Mouse (Mus musculus) myocyte (in vitro differentiated cells): Measurements from ENCODE around the gene Elk3. TPM values are rescaled to one million over a fixed set of nuclear protein-coding genes. Genes with fewer than 3 reads are reported as not detected.

Source experiments
- H3K27me3 ChIP-seq: one replicate; pipeline ENCODE4 v1.6.1; 2011; ENCODE audit not compliant: control insufficient read depth, insufficient read depth, insufficient read length
- H3K36me3 ChIP-seq: one replicate; pipeline ENCODE4 v1.6.1; 2011; ENCODE audit not compliant: control insufficient read depth, insufficient read depth
- H3K4me2 ChIP-seq: one replicate; pipeline ENCODE4 v1.6.1; 2011; ENCODE audit warnings: low read depth, control low read depth
- H3K4me3 ChIP-seq: one replicate; pipeline ENCODE4 v1.5.1; 2011; ENCODE audit warnings: mild to moderate bottlenecking, control low read depth, moderate library complexity
- H3K79me2 ChIP-seq: one replicate; pipeline ENCODE4 v1.6.1; 2011; ENCODE audit not compliant: control insufficient read depth, insufficient read depth
- H3ac ChIP-seq: one replicate; pipeline ENCODE4 v1.6.1; 2011; ENCODE audit not compliant: control insufficient read depth, insufficient read length
- CEBPB ChIP-seq: IDR thresholded peaks from 2 replicates; pipeline ENCODE4 v1.6.1; 2011; ENCODE audit warnings: mild to moderate bottlenecking, moderate library complexity; ENCODE audit not compliant: poor library complexity, insufficient read depth, severe bottlenecking
- E2F4 ChIP-seq: IDR thresholded peaks from one replicate; pipeline ENCODE4 v1.6.1; 2011; ENCODE audit warnings: mild to moderate bottlenecking, control low read depth, moderate library complexity; ENCODE audit not compliant: insufficient read depth
- MAX ChIP-seq: IDR thresholded peaks from one replicate; pipeline ENCODE4 v1.6.1; 2011; ENCODE audit warnings: low read depth, mild to moderate bottlenecking, control low read depth
- MYOD1 ChIP-seq, 3 experiments: IDR thresholded peaks; one replicate each; pipeline ENCODE4 v1.6.1; 2011; ENCODE audit warnings: control low read depth in 2 of 3, low read depth in 2 of 3, mild to moderate bottlenecking in 2 of 3, moderate library complexity in 1 of 3; ENCODE audit not compliant: insufficient read length in 2 of 3, control insufficient read depth in 1 of 3
- MYOG ChIP-seq, 3 experiments: IDR thresholded peaks; one replicate each; pipeline ENCODE4 v1.6.1; 2011; ENCODE audit warnings: control low read depth in 2 of 3, low read depth in 2 of 3, mild to moderate bottlenecking in 2 of 3; ENCODE audit not compliant: insufficient read length in 2 of 3, control insufficient read depth in 1 of 3, insufficient read depth in 1 of 3
- POLR2A ChIP-seq: IDR thresholded peaks from one replicate; pipeline ENCODE4 v1.6.1; 2011; ENCODE audit warnings: low read depth, mild to moderate bottlenecking, control low read depth, moderate library complexity; ENCODE audit not compliant: insufficient read length
- POLR2AphosphoS2 ChIP-seq: IDR thresholded peaks from one replicate; pipeline ENCODE4 v1.6.1; 2011; ENCODE audit warnings: low read depth, control low read depth; ENCODE audit not compliant: insufficient read length
- REST ChIP-seq: IDR thresholded peaks from one replicate; pipeline ENCODE4 v1.6.1; 2011; ENCODE audit warnings: mild to moderate bottlenecking, control low read depth, moderate library complexity; ENCODE audit not compliant: insufficient read depth, insufficient read length
- SRF ChIP-seq: IDR thresholded peaks from one replicate; pipeline ENCODE4 v1.6.1; 2011; ENCODE audit warnings: low read depth; ENCODE audit not compliant: control insufficient read depth, insufficient read length
- TCF12 ChIP-seq: IDR thresholded peaks from one replicate; pipeline ENCODE4 v1.6.1; 2011; ENCODE audit warnings: mild to moderate bottlenecking, control low read depth; ENCODE audit not compliant: poor library complexity, insufficient read depth, severe bottlenecking
- TCF3 ChIP-seq: IDR thresholded peaks from one replicate; pipeline ENCODE4 v1.6.1; 2011; ENCODE audit warnings: low read depth, control low read depth; ENCODE audit not compliant: insufficient read length
- USF1 ChIP-seq: IDR thresholded peaks from one replicate; pipeline ENCODE4 v1.6.1; 2011; ENCODE audit warnings: low read depth, mild to moderate bottlenecking, control low read depth, moderate library complexity
- polyA plus RNA-seq: library from polyadenylated mRNA; unstranded; fragments of >200 nt; fragmentation: generic; extraction: Trizol; gene quantifications from one replicate; pipeline ENCODE4 v1.2.1, GENCODE M21; 2012; ENCODE audit warnings: missing spikeins

Elk3 gene
- polyA plus RNA-seq, 1 experiment = 28.4 TPM

DNA sequence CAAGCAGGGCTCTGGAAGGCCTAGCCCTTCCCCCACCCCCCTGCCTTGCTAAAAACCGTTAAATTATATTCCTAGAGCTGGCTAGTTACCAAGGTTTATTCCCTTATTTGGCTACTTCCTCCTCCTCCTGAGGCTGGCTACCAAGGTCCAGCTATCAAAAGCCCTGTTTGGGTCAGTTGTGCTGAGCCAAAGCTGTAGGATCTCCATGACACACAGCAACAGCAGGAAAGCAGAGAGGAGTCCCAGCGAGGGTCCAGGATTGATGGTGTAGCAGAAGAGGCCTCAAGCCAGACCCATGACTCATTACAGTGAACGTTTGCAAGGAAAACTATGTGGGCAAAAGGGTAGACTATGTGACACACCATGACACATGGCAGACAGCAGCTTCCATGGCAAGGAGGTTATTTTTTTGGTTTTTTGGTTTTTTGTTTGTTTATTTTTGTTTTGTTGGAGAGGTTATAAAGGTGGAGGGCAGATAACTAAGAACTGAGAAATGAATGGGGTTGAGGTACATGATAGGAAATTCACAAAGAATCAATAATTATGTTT lies 21.4 kb upstream of the Elk3 start:
- no peak overlapping the region for H3ac ChIP-seq
- no peak for TF ChIP-seq TCF12
- peak; percentile 92 for TF ChIP-seq SRF

DNA sequence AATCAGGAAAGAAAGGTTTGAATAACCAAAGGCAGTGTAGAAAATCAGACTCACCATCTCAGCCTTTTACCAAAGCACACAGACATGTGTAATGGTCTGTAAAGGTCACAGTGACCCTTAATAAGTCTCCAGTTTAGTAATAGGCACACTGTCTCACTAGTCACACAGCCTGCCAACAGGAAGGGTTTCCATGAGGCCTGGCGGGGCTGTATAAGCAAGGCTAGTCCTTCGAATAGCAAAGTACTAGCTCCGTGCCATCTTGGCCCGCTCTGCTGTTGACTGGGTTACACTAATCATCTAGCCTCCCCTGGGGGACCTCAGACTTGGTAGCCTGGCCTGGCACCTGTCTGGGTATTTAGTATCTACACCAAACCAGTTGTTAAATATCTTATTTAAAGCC lies 20.6 kb upstream of the Elk3 start:
- no peaks in the 10 kb centered on the region for H3K79me2 ChIP-seq
- H3K27me3 ChIP-seq = no peaks in the 10 kb centered on the region
- TF ChIP-seq POLR2AphosphoS2 (no peak), TCF3 (no peak), MYOG (IDR thresholded peaks at IDR 0.05; ENCODE audit: control insufficient read depth in 1 of 3, insufficient read depth in 1 of 3, insufficient read length in 2 of 3, low read depth in 2 of 3) (no peak), CEBPB (no peak), REST (no peak), SRF (no peak)
- H3K4me3 ChIP-seq = no peak overlapping the region
- no peaks in the 10 kb centered on the region for H3K36me3 ChIP-seq
- H3K4me2 ChIP-seq = no peak overlapping the region
- H3ac ChIP-seq = no peak overlapping the region

More for the DNA sequence above, 21.4 kb upstream of the Elk3 start:
- peak overlapping the region; percentile 19 for H3K4me2 ChIP-seq
- H3K36me3 ChIP-seq = no peaks in the 10 kb centered on the region
- no peak overlapping the region for H3K4me3 ChIP-seq
- H3K27me3 ChIP-seq = no peaks in the 10 kb centered on the region
- no peaks in the 10 kb centered on the region for H3K79me2 ChIP-seq

DNA sequence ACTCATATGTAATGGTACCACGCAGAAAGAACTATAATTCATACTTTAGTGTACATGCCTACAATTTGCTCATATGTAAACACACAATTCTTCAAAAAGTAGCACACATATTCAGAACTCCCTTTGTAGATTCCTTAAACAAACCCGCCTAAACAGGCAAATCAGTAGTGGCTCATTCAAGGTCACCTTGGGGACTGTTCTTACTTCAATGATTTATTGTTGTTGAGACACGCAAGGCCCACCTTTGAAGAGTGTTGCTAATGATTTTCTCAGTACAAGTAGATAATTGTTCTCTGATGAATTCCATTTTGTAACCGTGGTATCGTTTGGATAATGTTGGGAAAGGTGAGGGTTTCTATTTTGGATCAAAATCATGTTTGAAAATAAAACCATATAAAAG lies 17.4 kb upstream of the Elk3 start:
- H3K79me2 ChIP-seq = no peaks in the 10 kb centered on the region
- no peaks in the 10 kb centered on the region for H3K27me3 ChIP-seq
- H3K36me3 ChIP-seq = no peaks in the 10 kb centered on the region
- H3K4me3 ChIP-seq = no peak overlapping the region
- no peak overlapping the region for H3K4me2 ChIP-seq
- H3ac ChIP-seq = no peak overlapping the region
- TF ChIP-seq MAX (no peak), POLR2A (no peak), SRF (no peak), REST (no peak)

DNA sequence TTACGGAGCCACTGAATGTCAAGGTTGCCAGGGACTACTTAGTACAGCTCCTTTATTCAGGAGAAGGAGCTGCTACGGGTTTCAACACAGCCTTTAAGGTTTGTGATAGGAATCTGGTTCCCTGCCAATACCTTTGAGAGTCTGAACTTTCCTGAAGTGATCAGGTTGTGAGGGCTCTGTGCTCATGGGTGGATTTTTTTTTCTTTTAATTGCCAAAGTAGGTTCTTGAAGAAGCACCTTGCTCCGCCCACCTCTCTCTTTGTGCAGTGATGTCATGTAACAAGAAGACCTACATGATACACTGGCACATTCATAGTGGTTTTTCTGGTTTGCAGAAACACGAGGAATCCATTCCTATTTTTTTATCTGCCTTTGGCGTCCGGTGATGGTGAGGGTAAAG lies 16.3 kb upstream of the Elk3 start:
- Histone ChIP-seq H3ac (no peak overlapping the region), H3K36me3 (no peaks in the 10 kb centered on the region), H3K4me2 (no peak overlapping the region), H3K79me2 (no peaks in the 10 kb centered on the region), H3K27me3 (no peaks in the 10 kb centered on the region), H3K4me3 (no peak overlapping the region)
- TF ChIP-seq MYOD1 (IDR thresholded peaks at IDR 0.05; ENCODE audit: control insufficient read depth in 1 of 3, insufficient read length in 2 of 3, low read depth in 2 of 3) (no peak), SRF (no peak)

DNA sequence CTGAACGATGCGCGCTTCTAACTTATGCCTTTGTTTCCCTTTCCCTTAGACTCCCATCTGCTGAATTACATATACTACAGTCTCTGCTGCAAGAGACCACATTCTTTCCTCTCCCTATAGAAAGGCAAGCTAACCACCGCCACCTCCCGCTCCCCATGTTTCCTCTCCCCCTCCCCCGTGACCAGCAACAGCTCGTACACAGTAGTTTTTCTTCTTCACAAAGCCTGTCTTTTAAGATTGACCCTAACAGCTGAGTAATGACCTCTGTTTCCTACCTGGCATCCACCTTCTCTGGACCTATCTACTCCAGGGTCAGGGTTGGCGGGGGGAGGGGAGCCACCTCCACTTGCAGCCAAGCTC lies 15.8 kb upstream of the Elk3 start:
- TF ChIP-seq REST = no peak
- TF ChIP-seq USF1 = no peak
- no peak for TF ChIP-seq TCF12
- TF ChIP-seq E2F4 = no peak
- no peak for TF ChIP-seq POLR2AphosphoS2
- TF ChIP-seq CEBPB = no peak
- no peak for TF ChIP-seq SRF
- no peak for TF ChIP-seq TCF3
- no peak for TF ChIP-seq MYOG (IDR thresholded peaks at IDR 0.05; ENCODE audit: control insufficient read depth in 1 of 3, insufficient read depth in 1 of 3, insufficient read length in 2 of 3, low read depth in 2 of 3)
- no peak for TF ChIP-seq MAX
- TF ChIP-seq POLR2A = no peak
- Histone ChIP-seq H3ac (no peak overlapping the region), H3K4me2 (no peak overlapping the region), H3K27me3 (no peaks in the 10 kb centered on the region), H3K4me3 (no peak overlapping the region), H3K79me2 (no peaks in the 10 kb centered on the region), H3K36me3 (no peaks in the 10 kb centered on the region)
